Comparison of ENCODE assay signal across 8 mouse cellular contexts in the genomic region with DNA sequence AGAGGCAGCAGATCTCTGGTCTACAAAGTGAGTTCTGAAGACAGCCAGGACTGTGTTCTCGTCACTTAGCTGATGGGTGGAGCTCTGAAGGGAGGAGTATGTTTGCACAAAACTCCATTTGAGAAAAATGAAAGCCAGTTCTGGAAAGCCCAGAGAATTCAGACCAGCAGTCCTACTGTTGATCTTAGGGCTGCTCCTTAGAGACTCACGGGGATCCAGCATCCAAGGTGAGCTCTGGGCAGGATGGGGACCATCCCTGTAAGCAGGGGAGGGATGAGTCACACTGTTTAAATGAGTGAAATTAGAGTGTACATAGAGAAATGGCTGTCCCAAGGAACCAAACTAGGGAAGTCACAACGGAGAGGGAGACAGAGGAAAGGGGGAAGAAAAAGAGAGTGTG. TPM values are rescaled to one million over a fixed set of nuclear protein-coding genes. Genes with fewer than 3 reads are reported as not detected.
DNase-seq lines count a peak whose midpoint lies in the region; ATAC-seq and TF ChIP-seq lines count a peak whose summit lies in the region.

A gene (plus strand): TSS at position 102 of the 400 bp plus-strand sequence.

- no peaks in the 10 kb centered on the region for H3K36me3 ChIP-seq in embryonic facial prominence, embryonic 14.5 days (ENCODE audit: control insufficient read depth, insufficient read depth, low read length)
- H3K36me3 ChIP-seq in hindbrain, embryonic 10.5 days = no peaks in the 10 kb centered on the region
- no peaks in the 10 kb centered on the region for H3K36me3 ChIP-seq in liver, embryonic 15.5 days (replicated peaks)
- H3K36me3 ChIP-seq in neural tube, embryonic 15.5 days = no peaks in the 10 kb centered on the region

- H3K4me3 ChIP-seq in layer of hippocampus, adult 2 months = peak within 1 kb of the TSS; percentile 54
- H3K4me3 ChIP-seq in embryonic facial prominence, embryonic 14.5 days (ENCODE audit: low read depth, low read length) = peak within 1 kb of the TSS; percentile 35
- H3K4me3 ChIP-seq in hindbrain, embryonic 10.5 days = peak within 1 kb of the TSS; percentile 49
- H3K4me3 ChIP-seq in liver, embryonic 15.5 days (replicated peaks) = peak within 1 kb of the TSS; percentile 33
- H3K4me3 ChIP-seq in neural tube, embryonic 15.5 days (replicated peaks) = peak within 1 kb of the TSS; percentile 40

- H3K4me1 ChIP-seq in embryonic facial prominence, embryonic 14.5 days (ENCODE audit: control insufficient read depth, insufficient read depth, low read length) = no peaks in the 10 kb centered on the region
- H3K4me1 ChIP-seq in hindbrain, embryonic 10.5 days (replicated peaks) = peaks cover 15% of the 10 kb centered on the region
- peaks cover 5% of the 10 kb centered on the region for H3K4me1 ChIP-seq in liver, embryonic 15.5 days (replicated peaks)
- peaks cover 11% of the 10 kb centered on the region for H3K4me1 ChIP-seq in neural tube, embryonic 15.5 days

- H3K4me2 ChIP-seq in embryonic facial prominence, embryonic 14.5 days (ENCODE audit: low read depth, low read length) = peak within 1 kb of the TSS; percentile 60
- H3K4me2 ChIP-seq in liver, embryonic 15.5 days = peak within 1 kb of the TSS; percentile 54
- peak within 1 kb of the TSS; percentile 67 for H3K4me2 ChIP-seq in neural tube, embryonic 15.5 days

- TF ChIP-seq CTCF in layer of hippocampus, adult 2 months (conservative IDR thresholded peaks at IDR 0.05) = no peak

- WGBS in embryonic facial prominence, embryonic 14.5 days = 10% methylated on average over 3 of the region's 3 CpGs
- 18% methylated on average over 3 of the region's 3 CpGs for WGBS in hindbrain, embryonic 10.5 days
- WGBS in liver, embryonic 15.5 days (ENCODE audit: insufficient replicate concordance) = 5% methylated on average over 3 of the region's 3 CpGs
- 27% methylated on average over 3 of the region's 3 CpGs for WGBS in neural tube, embryonic 15.5 days

- ATAC-seq in embryonic facial prominence, embryonic 14.5 days (ENCODE audit: low read depth) = 0 out of 2 replicates have a peak, but pooled peaks have one; percentile 7
- ATAC-seq in liver, embryonic 15.5 days (ENCODE audit: insufficient read depth) = no peak
- ATAC-seq in neural tube, embryonic 15.5 days (ENCODE audit: low FRiP score) = peak; percentile 53; the same call in 1 of the 2 replicates
- ATAC-seq in cerebellum, adult (ENCODE audit: insufficient number of reproducible peaks, low FRiP score, low TSS enrichment) = no peak

- H3K9me3 ChIP-seq in embryonic facial prominence, embryonic 14.5 days (ENCODE audit: control insufficient read depth, low read length) = no peaks in the 10 kb centered on the region
- H3K9me3 ChIP-seq in hindbrain, embryonic 10.5 days = no peaks in the 10 kb centered on the region
- no peaks in the 10 kb centered on the region for H3K9me3 ChIP-seq in liver, embryonic 15.5 days (replicated peaks)
- H3K9me3 ChIP-seq in neural tube, embryonic 15.5 days (replicated peaks) = no peaks in the 10 kb centered on the region

- peak within 1 kb of the TSS; percentile 86 for H3K27ac ChIP-seq in layer of hippocampus, adult 2 months
- H3K27ac ChIP-seq in embryonic facial prominence, embryonic 14.5 days (replicated peaks; ENCODE audit: low read depth, low read length) = peak within 1 kb of the TSS; percentile 86
- H3K27ac ChIP-seq in hindbrain, embryonic 10.5 days = peak within 1 kb of the TSS; percentile 78
- peak within 1 kb of the TSS; percentile 59 for H3K27ac ChIP-seq in liver, embryonic 15.5 days (replicated peaks)
- peak within 1 kb of the TSS; percentile 79 for H3K27ac ChIP-seq in neural tube, embryonic 15.5 days (replicated peaks)

- no peak for DNase-seq in layer of hippocampus, adult 2 months (ENCODE audit: low spot score in 2 of 2)
- DNase-seq in layer of hippocampus, postnatal 14 days (ENCODE audit: low spot score in 2 of 2) = no peak
- peak; percentile 16 for DNase-seq in embryonic facial prominence, embryonic 14.5 days (ENCODE audit: low spot score)
- no peak for DNase-seq in hindbrain, embryonic 10.5 days (ENCODE audit: low spot score)
- DNase-seq in testis, postnatal 14 days (ENCODE audit: low spot score) = no peak

- H3K9ac ChIP-seq in embryonic facial prominence, embryonic 14.5 days (ENCODE audit: low read depth, low read length) = peak within 1 kb of the TSS; percentile 55
- H3K9ac ChIP-seq in liver, embryonic 15.5 days = no peak within 1 kb of the TSS
- H3K9ac ChIP-seq in neural tube, embryonic 15.5 days (replicated peaks) = peak within 1 kb of the TSS; percentile 47

- no peaks in the 10 kb centered on the region for H3K27me3 ChIP-seq in embryonic facial prominence, embryonic 14.5 days (replicated peaks; ENCODE audit: control insufficient read depth, insufficient read depth, low read length)
- no peaks in the 10 kb centered on the region for H3K27me3 ChIP-seq in hindbrain, embryonic 10.5 days (ENCODE audit: insufficient read depth, poor library complexity, severe bottlenecking)
- H3K27me3 ChIP-seq in liver, embryonic 15.5 days = no peaks in the 10 kb centered on the region
- H3K27me3 ChIP-seq in neural tube, embryonic 15.5 days (replicated peaks) = no peaks in the 10 kb centered on the region

RNA-seq across cellular contexts. Expression of the gene that starts here (rescaled TPM):
- total RNA-seq in layer of hippocampus, adult 2 months (2021) = 1 to 10 TPM; 2.3 to 2.6 TPM
- 1 to 10 TPM; 1.7 to 2.0 TPM for total RNA-seq in layer of hippocampus, postnatal 14 days (2021)
- polyA plus RNA-seq in embryonic facial prominence, embryonic 14.5 days (2014; fragmentation: Nextera tagmentation; extraction: Ambion mirVana) = 0.52 and 0.58 TPM in 2 replicates
- 0.26 and 0.31 TPM in 2 replicates for polyA plus RNA-seq in hindbrain, embryonic 10.5 days (2016; fragmentation: Nextera tagmentation; extraction: Ambion mirVana)
- polyA plus RNA-seq in liver, embryonic 15.5 days (2015; fragmentation: Nextera tagmentation; extraction: Ambion mirVana) = 0.15 and 0.18 TPM in 2 replicates
- polyA plus RNA-seq in neural tube, embryonic 15.5 days (2015; fragmentation: Nextera tagmentation; extraction: Ambion mirVana) = 0.51 and 0.70 TPM in 2 replicates

Comparison
In these comparisons a context has a peak if more than half of its experiments do, and no peak if none do; other contexts are left out.
1. Peak in DNase-seq, ATAC-seq, H3K4me3 ChIP-seq, H3K27ac ChIP-seq, H3K9ac ChIP-seq and H3K4me2 ChIP-seq in embryonic facial prominence, embryonic 14.5 days; RNA of the gene not detected or under 1 TPM.
2. Peak in ATAC-seq, H3K4me3 ChIP-seq, H3K27ac ChIP-seq, H3K9ac ChIP-seq and H3K4me2 ChIP-seq in neural tube, embryonic 15.5 days; RNA of the gene not detected or under 1 TPM.